Mouse (Mus musculus) liver, adult 2 months (tissue): ENCODE data around the gene Sycp2l. TPM values are rescaled to one million over a fixed set of nuclear protein-coding genes. Genes with fewer than 3 reads are reported as not detected.

Source experiments
- DNase-seq: peaks from one replicate; pipeline ENCODE4 v3.0.0-alpha.2; 2011; ENCODE audit warnings: low read depth, low spot score; ENCODE audit errors: extremely low read depth
- H3K27ac ChIP-seq: fragments of 200-500 bp; replicated peaks from 2 replicates; pipeline ENCODE4 v1.5.1; 2012; ENCODE audit warnings: low read depth, mild to moderate bottlenecking, control low read depth, inconsistent platforms, low read length; ENCODE audit not compliant: insufficient read depth
- H3K27me3 ChIP-seq: fragments of 200-500 bp; 2 replicates; pipeline ENCODE4 v1.6.1; 2012; ENCODE audit warnings: mild to moderate bottlenecking, moderate library complexity, low read length, inconsistent platforms; ENCODE audit not compliant: control insufficient read depth, insufficient read depth
- H3K36me3 ChIP-seq: fragments of 200-500 bp; 2 replicates; pipeline ENCODE4 v1.6.1; 2012; ENCODE audit warnings: low read length, inconsistent platforms; ENCODE audit not compliant: control insufficient read depth, insufficient read depth
- H3K4me1 ChIP-seq: fragments of 200-500 bp; 2 replicates; pipeline ENCODE4 v1.6.1; 2011; ENCODE audit warnings: low read length; ENCODE audit not compliant: control insufficient read depth, insufficient read depth
- H3K4me3 ChIP-seq: fragments of 200-500 bp; 2 replicates; pipeline ENCODE4 v1.5.1; 2011; ENCODE audit warnings: low read depth, mild to moderate bottlenecking, control low read depth, low read length, moderate library complexity; ENCODE audit not compliant: insufficient read depth
- H3K79me2 ChIP-seq: fragments of 200-500 bp; 2 replicates; pipeline ENCODE4 v1.6.1; 2012; ENCODE audit warnings: inconsistent platforms, mild to moderate bottlenecking, low read length, moderate library complexity; ENCODE audit not compliant: control insufficient read depth, insufficient read depth
- H3K9ac ChIP-seq: fragments of 200-500 bp; 2 replicates; pipeline ENCODE4 v1.6.1; 2012; ENCODE audit warnings: low read depth, mild to moderate bottlenecking, control low read depth, inconsistent platforms, low read length
- CTCF ChIP-seq: fragments of 200-500 bp; IDR thresholded peaks from 2 replicates; pipeline ENCODE4 v1.5.1; 2011; ENCODE audit warnings: low read depth, low read length, control low read depth
- POLR2A ChIP-seq: fragments of 200-500 bp; IDR thresholded peaks from 2 replicates; pipeline ENCODE4 v1.6.1; 2011; ENCODE audit warnings: low read length, control low read depth; ENCODE audit not compliant: insufficient read depth; ENCODE audit errors: extremely low read depth
- WGBS: fragments of 180-500 bp; shearing (Covaris S2); methylation state at CpG from one replicate; pipeline ENCODE4 v1.1.7; 2018; 5-methylcytosine and 5-hydroxymethylcytosine counted together
- polyA plus RNA-seq: library from polyadenylated mRNA; depleted of rRNA; stranded (reverse); fragments of >200 nt; gene quantifications from 2 replicates; pipeline ENCODE4 v1.2.3, GENCODE M21; 2012
- total RNA-seq: library from RNA; depleted of rRNA; stranded (reverse); fragments of >200 nt; gene quantifications from 2 replicates; pipeline ENCODE4 v1.2.3, GENCODE M21; 2014

Sycp2l gene
- total and polyA plus RNA-seq, 2 experiments = not detected

DNA sequence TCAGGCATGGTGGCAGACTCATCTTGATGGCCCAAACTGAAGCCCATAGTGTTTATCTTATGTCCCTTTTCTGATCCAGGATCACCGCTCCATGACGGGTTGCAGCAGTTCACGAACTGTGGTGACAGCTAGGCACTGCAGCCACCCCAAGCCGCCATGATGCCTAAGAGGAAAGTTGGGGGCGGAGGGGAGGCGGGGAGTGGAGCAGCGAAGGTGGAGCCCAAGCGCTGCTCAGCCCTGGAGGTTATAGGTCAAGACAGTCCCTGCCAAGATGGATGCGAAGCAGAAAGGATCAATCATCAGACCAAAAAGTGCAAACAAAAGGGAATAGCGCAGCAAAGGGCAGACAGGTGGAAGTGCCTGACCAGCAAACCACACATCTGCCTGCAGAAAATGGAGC is 22.8 kb upstream of the Sycp2l start:
- DNase-seq = peak; percentile 59
- no peak for TF ChIP-seq POLR2A
- no peak for TF ChIP-seq CTCF
- WGBS = 21% methylated on average over 10 of the region's 10 CpGs
- Histone ChIP-seq H3K27me3 (no peaks in the 10 kb centered on the region), H3K9ac (no peak overlapping the region), H3K79me2 (no peaks in the 10 kb centered on the region), H3K27ac (no peak overlapping the region), H3K4me3 (no peak overlapping the region), H3K36me3 (no peaks in the 10 kb centered on the region), H3K4me1 (no peaks in the 10 kb centered on the region)

DNA sequence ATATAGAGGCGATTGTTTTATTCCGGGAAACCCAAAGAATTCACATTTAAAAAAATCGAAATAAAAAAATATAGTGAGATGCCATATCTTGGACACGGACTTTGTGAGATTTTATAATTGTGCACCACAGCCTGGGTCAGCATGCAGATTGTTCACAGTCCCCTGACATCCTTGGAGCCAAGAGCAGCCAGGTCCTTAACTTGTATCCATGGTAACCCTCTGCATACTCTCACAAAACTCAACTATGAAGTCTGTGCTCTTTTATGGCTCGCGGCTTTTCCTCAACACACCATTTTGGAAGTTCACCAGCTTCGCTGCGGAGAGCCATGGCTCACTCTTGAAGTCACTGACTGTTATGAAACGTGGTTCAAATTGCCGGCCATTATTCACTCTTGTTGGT is 19.9 kb upstream of the Sycp2l start:
- H3K27ac ChIP-seq = no peak overlapping the region
- H3K79me2 ChIP-seq = no peaks in the 10 kb centered on the region
- TF ChIP-seq CTCF = no peak
- no peak for TF ChIP-seq POLR2A
- no peak overlapping the region for H3K9ac ChIP-seq
- H3K36me3 ChIP-seq = no peaks in the 10 kb centered on the region
- 88% methylated on average over 10 of the region's 10 CpGs for WGBS
- H3K4me3 ChIP-seq = no peak overlapping the region
- H3K4me1 ChIP-seq = no peaks in the 10 kb centered on the region
- no peak for DNase-seq
- no peaks in the 10 kb centered on the region for H3K27me3 ChIP-seq

DNA sequence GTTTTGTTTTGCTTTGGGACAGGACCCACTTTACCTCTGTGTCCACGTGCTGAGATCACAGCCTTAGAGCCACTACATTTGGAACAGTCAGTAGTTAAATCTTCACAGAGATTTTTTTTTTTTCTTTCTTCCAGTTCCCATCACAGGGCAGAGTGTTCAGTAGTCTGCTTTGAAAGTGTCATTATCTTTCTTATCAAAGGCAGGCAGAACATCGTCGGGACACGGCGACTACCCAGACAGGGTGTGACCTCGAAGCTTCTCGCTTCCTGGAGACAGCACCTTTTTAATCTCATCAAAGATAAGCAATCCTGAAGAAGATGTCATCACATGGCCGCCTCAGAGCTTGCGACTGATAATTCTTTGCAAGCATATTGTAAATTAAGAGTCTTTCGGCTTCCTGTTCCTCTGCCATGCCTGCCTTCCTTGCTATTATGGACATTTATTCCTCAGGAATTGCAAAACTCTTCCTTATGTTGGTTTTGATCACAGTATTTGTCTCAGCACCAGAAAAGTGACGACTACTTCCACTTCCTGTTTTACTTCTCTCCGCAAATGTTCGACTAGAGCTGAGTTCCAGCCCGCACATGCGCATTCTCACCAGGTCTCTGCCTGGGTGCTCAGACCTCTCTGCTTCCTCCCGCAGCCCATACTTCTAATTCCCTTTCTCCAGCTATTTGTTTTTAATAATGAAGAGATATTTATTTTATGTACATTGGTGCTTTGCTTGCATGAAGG is 16.6 kb upstream of the Sycp2l start:
- Histone ChIP-seq H3K4me1 (no peaks in the 10 kb centered on the region), H3K4me3 (no peak overlapping the region), H3K27me3 (no peaks in the 10 kb centered on the region), H3K79me2 (no peaks in the 10 kb centered on the region), H3K27ac (no peak overlapping the region), H3K9ac (no peak overlapping the region), H3K36me3 (no peaks in the 10 kb centered on the region)
- WGBS = 62% methylated on average over 16 of the region's 16 CpGs
- TF ChIP-seq CTCF (no peak), POLR2A (no peak)
- peak; percentile 20 for DNase-seq

DNA sequence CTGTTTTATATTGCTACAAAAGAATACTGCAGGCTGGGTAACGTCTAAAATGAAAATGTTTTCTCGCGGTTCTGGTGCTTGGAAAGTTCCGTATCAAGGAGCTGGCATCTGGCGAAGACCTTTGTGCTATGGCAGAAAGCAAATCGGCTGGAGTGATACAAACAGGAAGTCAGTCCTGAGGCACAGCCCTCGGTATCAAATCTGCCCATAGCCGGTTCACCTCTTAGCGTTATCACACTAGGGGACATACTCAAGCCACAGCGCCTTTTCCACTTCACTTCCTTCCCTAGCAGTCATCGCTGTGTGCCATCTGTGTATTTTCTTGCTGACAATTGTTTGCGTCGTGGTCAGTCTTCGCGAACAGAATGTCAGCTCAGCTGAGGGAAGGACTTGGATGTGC is 15.8 kb upstream of the Sycp2l start:
- WGBS = 74% methylated on average over 15 of the region's 15 CpGs
- no peak for DNase-seq
- H3K4me3 ChIP-seq = no peak overlapping the region
- TF ChIP-seq CTCF (no peak), POLR2A (no peak)
- no peak overlapping the region for H3K27ac ChIP-seq
- no peaks in the 10 kb centered on the region for H3K36me3 ChIP-seq
- H3K27me3 ChIP-seq = no peaks in the 10 kb centered on the region
- no peak overlapping the region for H3K9ac ChIP-seq
- no peaks in the 10 kb centered on the region for H3K79me2 ChIP-seq
- H3K4me1 ChIP-seq = no peaks in the 10 kb centered on the region

DNA sequence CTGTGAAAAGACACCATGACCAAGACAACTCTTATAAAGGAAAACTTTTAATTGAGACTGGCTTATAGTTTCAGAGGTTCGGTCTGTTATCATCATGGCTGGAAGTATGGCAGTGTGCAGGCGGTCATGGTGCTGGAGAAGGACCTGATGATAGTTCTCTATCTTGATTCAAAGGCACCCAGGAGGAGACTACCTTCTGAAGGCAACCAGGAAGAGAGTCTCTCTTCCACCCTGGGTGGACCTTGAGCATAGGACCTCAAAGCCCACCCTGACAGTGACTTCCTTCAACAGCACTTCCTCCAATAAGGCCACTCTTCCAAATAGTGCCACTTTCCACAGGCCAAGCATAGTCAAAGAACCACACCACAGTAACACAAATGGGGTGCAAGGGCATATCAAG is 14.1 kb upstream of the Sycp2l start:
- Histone ChIP-seq H3K27me3 (no peaks in the 10 kb centered on the region), H3K79me2 (no peaks in the 10 kb centered on the region), H3K36me3 (no peaks in the 10 kb centered on the region), H3K27ac (no peak overlapping the region), H3K4me1 (no peaks in the 10 kb centered on the region), H3K4me3 (no peak overlapping the region), H3K9ac (no peak overlapping the region)
- DNase-seq = no peak
- TF ChIP-seq CTCF (no peak), POLR2A (no peak)
- 94% methylated on average over 2 of the region's 2 CpGs for WGBS

DNA sequence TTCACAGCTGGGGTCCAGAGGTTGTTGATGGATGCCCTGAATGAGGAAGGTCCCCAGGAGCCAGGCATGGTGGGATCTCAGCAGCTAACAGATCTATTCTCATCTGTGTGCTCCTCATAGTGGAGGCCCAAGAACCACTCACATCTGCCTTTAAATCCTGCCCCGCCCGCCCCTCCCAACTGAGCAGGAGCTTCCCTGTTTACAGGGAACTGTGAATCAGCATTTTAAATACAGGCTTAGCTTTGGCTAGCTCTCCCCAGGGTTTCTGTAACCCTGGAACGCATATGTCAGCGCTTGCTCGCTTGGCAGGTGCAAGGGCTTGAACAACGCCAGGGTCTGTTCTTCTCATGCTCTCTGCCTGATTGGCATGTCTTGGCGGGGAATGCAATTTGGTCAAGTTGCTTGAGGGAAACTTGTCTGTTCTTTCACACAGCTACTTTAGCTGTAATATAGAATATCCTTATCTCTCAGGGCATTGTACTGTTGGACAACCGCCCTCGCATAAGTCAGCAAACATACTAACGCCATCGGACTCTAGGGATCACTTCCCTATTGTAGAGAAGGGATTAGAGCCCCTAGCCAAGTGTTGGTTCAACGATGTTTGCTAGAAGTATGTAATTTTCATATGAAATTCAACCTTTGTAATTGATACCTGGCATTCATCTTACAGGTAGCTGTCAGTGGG is 10.1 kb upstream of the Sycp2l start:
- Histone ChIP-seq H3K4me3 (no peak overlapping the region), H3K79me2 (no peaks in the 10 kb centered on the region), H3K27me3 (no peaks in the 10 kb centered on the region), H3K27ac (no peak overlapping the region), H3K36me3 (no peaks in the 10 kb centered on the region), H3K4me1 (no peaks in the 10 kb centered on the region), H3K9ac (no peak overlapping the region)
- no peak for TF ChIP-seq CTCF
- no peak for TF ChIP-seq POLR2A
- no peak for DNase-seq
- 82% methylated on average over 12 of the region's 12 CpGs for WGBS
